Mouse (Mus musculus) embryonic facial prominence, embryonic 10.5 days (tissue): ENCODE measurements at regions not wholly inside any gene's neighbourhood (a gene's known extent, or its start where the extent isn't known, plus 50 kb on each side); places are given as distances from the start of the nearest gene placed in this dataset.

ENCODE experiments used
- DNase-seq: peaks from one replicate; pipeline ENCODE4 v3.0.0-alpha.2; 2017; ENCODE audit warnings: low spot score
- H3K27ac ChIP-seq: fragments of 300-500 bp; sonication (generic); replicated peaks from 2 replicates; pipeline ENCODE4 v1.5.1; 2016; ENCODE audit warnings: mild to moderate bottlenecking
- H3K27me3 ChIP-seq: fragments of 300-500 bp; sonication (generic); replicated peaks from 2 replicates; pipeline ENCODE4 v1.6.1; 2016; ENCODE audit warnings: low read depth, mild to moderate bottlenecking; ENCODE audit not compliant: poor library complexity, severe bottlenecking
- H3K36me3 ChIP-seq: fragments of 300-500 bp; sonication (generic); replicated peaks from 2 replicates; pipeline ENCODE4 v1.6.1; 2016; ENCODE audit warnings: mild to moderate bottlenecking, moderate library complexity
- H3K4me1 ChIP-seq: fragments of 300-500 bp; sonication (generic); 2 replicates; pipeline ENCODE4 v1.6.1; 2016
- H3K4me3 ChIP-seq: fragments of 300-500 bp; sonication (generic); 2 replicates; pipeline ENCODE4 v1.5.1; 2016; ENCODE audit warnings: mild to moderate bottlenecking, moderate library complexity
- H3K9me3 ChIP-seq: fragments of 300-500 bp; sonication (generic); 2 replicates; pipeline ENCODE4 v1.6.1; 2016; ENCODE audit warnings: mild to moderate bottlenecking
- WGBS: fragments of 180-500 bp; shearing (Covaris S2); methylation state at CpG from one replicate; pipeline ENCODE4 v1.1.7; 2016; 5-methylcytosine and 5-hydroxymethylcytosine counted together

GRCm38 (mm10) chr6:4811181-4811775 lies 64.2 kb downstream of the Peg10 start:
- Histone ChIP-seq H3K4me3 (no peak overlapping the region), H3K4me1 (peaks cover 51% of the 10 kb centered on the region), H3K9me3 (no peaks in the 10 kb centered on the region), H3K27me3 (no peaks in the 10 kb centered on the region), H3K27ac (peak overlapping the region; percentile 70), H3K36me3 (no peaks in the 10 kb centered on the region)
- WGBS, result 68% methylated on average over 9 of the region's 9 CpGs
- DNase-seq, result peak; percentile 21

DNA sequence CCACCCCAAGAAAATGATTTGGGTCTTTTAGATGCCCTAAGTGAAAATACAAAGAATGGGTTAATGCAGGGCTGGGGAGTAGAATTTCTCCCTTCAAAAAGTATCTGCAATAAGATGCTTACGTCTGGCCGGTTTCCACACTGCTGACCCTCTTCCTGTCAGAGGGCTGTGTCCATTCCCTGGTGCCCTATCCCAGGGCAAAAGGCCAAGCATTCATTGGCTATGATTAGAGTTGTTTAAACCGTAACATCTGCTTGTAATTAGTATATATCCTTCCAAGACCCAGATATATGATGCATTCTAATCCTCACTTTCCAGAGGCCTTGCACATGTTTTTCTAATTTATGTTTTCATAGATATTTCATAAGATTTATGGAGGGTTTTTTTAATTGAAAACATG lies 66.1 kb downstream of the Peg10 start:
- Histone ChIP-seq H3K27me3 (no peaks in the 10 kb centered on the region), H3K9me3 (no peaks in the 10 kb centered on the region), H3K36me3 (no peaks in the 10 kb centered on the region), H3K4me3 (no peak overlapping the region), H3K27ac (peak overlapping the region; percentile 67; the same call in 1 of the 2 replicates), H3K4me1 (peaks cover 31% of the 10 kb centered on the region)
- 18% methylated on average over 3 of the region's 3 CpGs for WGBS
- DNase-seq, result peak; percentile 78

- no peak for DNase-seq
- WGBS, result 74% methylated on average over 3 of the region's 3 CpGs
- Histone ChIP-seq H3K9me3 (no peaks in the 10 kb centered on the region), H3K4me1 (peaks cover 14% of the 10 kb centered on the region), H3K36me3 (no peaks in the 10 kb centered on the region), H3K27ac (0 out of 2 replicates have a peak overlapping the region, but pooled peaks have one; percentile 2), H3K27me3 (no peaks in the 10 kb centered on the region), H3K4me3 (no peak overlapping the region)
Observed at GRCm38 (mm10) chr6:4816856-4817255, 69.8 kb downstream of the Peg10 start.

GRCm38 (mm10) chr6:4841241-4841640 lies 61.5 kb upstream of the Ppp1r9a start:
- Histone ChIP-seq H3K27ac (no peak overlapping the region; the same call in 1 of the 2 replicates), H3K4me1 (no peaks in the 10 kb centered on the region), H3K4me3 (no peak overlapping the region), H3K27me3 (no peaks in the 10 kb centered on the region), H3K36me3 (no peaks in the 10 kb centered on the region), H3K9me3 (no peaks in the 10 kb centered on the region)
- DNase-seq, result no peak
- WGBS, result 65% methylated on average over 1 of the region's 1 CpGs

DNA sequence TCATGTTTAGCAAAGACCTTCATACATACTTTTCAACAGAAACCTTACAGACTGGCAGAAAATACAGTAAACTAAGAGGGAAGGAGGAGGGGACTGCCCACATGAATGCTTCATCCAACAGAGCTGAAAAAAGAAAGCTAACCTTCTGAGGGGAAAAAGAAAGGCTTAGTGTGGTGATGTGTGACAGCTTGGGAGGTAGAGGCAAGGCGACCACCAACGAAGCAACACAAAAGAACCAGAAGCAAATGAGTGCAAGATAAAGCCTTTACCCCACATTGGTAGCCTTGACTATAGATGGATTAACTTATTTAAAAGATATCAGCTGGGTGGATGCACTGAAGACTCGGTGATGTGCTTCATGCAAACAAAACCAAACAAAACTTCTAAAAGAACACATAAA lies 53.0 kb upstream of the Ppp1r9a start:
- peak overlapping the region; percentile 26 for H3K27ac ChIP-seq

DNA sequence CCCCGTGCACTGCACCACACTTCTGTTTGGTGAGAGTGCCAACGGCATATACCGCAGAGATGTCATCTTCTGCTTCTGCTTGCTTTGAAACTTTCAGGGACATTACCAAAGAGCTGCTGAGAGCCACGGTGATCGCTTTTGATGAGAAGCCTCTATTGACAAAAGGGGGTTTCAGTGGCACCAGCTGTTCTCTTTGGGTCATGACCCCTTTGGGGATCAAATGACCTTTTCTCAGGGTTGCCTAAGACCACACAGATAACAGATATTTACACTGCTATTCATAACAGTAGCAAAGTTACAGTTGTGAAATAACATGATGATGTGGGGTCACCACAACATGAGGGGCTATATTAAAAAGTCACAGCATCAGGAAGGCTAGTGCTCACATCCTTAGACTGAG lies 51.7 kb upstream of the Ppp1r9a start:
- H3K36me3 ChIP-seq, result no peaks in the 10 kb centered on the region
- peak overlapping the region; percentile 70 for H3K27ac ChIP-seq
- H3K9me3 ChIP-seq, result no peaks in the 10 kb centered on the region
- DNase-seq, result no peak
- 32% methylated on average over 5 of the region's 5 CpGs for WGBS
- no peak overlapping the region for H3K4me3 ChIP-seq
- peaks cover 29% of the 10 kb centered on the region for H3K4me1 ChIP-seq
- H3K27me3 ChIP-seq, result no peaks in the 10 kb centered on the region

More for the DNA sequence above, 53.0 kb upstream of the Ppp1r9a start:
- whole genome bisulfite sequencing, result 41% methylated on average over 3 of the region's 3 CpGs
- no peaks in the 10 kb centered on the region for H3K36me3 ChIP-seq
- DNase-seq, result no peak
- H3K4me1 ChIP-seq, result peaks cover 29% of the 10 kb centered on the region
- H3K27me3 ChIP-seq, result no peaks in the 10 kb centered on the region
- no peaks in the 10 kb centered on the region for H3K9me3 ChIP-seq
- H3K4me3 ChIP-seq, result no peak overlapping the region
